Mouse (Mus musculus) colon, adult 2 months (tissue): ENCODE results near the gene Hps5. TPM values are rescaled to one million over a fixed set of nuclear protein-coding genes. Genes with fewer than 3 reads are reported as not detected.

ENCODE experiments used
- polyA plus RNA-seq: library from polyadenylated mRNA; depleted of rRNA; stranded (reverse); fragments of >200 nt; gene quantifications from 2 replicates; pipeline ENCODE4 v1.2.3, GENCODE M21; 2012; rRNA removed

Gene Hps5
- 21.3 and 22.3 TPM in 2 replicates for polyA plus RNA-seq

DNA sequence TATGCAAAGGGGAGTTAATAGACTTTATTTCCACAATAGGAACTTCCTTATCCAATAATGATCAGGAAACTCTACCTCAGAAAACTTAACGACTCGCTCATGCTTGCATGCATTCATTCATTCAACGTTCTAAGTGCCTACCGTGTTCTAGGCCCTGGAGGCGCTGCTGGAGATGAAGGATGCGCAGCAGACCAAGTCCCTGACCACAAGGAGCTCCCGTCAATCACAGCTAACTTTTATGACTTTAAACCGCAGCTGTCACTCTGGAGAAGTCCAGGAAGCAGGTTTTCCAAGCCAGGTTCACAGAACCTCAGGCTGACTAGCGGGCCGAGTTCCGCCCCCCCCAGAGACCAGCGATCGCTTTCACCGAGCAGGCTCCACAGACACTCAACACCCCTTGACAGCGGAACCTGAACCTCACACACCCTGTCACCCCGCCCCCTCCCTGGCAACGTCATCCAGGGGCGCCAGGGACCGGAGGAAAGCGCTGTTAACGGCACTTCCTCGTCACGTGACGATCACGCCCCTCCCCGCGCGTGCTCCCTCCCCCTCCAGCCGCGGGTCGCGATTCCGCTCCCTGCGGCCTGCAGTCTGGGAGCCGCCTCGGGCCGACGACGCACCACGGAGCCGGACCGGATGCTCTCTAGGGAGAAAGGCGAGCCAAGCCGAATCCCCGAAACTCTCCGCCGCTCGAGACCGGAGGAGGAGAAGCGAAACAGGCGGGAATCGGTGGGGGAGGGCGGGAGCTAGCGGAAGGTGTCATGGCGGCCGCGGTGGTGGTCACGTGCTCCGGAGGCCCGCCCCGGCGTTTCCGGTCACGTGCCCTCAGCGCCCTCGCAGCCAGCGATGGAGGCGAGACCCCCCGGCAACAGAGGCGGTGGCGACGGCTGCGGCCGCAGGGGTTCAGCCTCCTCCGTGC, at the start of gene Hps5, which contains the start of gene Gtf2h1:
TSS of gene Hps5 (minus strand) at position 778 of the 919 bp plus-strand sequence.
TSS of gene Gtf2h1 (plus strand) at position 817 of the 919 bp plus-strand sequence.

DNA sequence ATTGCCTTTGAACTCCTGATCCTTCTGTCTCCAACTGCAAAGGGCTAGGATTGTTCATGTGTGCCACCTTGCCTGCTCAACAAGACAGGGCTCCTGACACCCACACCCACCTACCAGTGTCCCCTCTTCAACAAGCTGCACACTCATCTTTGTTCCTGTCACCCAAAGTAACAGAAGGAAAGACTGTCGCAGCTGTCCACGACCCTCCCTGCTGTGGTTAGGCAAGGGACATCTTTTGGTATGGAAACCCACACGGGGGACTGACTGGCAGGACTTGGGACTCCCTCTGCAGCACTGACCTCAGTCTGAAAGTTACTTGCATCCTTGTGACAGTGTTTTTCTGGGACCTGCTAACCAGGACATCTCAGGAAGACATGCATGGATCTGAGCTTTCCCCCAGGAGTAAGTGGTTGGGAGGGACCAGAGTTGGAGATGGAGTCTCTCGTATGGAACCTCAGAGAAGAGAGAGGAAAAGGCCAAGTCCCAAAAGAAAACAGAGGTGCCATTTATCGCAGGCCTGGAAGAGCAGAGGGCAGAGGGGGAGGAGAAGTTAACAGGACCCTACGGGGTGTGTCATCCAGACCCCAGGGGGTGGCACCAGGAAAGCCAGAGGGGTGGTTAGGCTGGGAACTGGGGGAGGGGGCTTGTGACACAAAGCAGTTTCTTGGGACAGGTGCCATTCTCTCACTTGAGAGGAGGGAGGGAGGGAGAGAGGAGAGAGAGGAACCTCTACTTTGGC, 45.1 kb upstream of the Hps5 start, which contains the start of gene Ldha:
TSS of gene Ldha (plus strand) at position 689 of the 739 bp plus-strand sequence.

DNA sequence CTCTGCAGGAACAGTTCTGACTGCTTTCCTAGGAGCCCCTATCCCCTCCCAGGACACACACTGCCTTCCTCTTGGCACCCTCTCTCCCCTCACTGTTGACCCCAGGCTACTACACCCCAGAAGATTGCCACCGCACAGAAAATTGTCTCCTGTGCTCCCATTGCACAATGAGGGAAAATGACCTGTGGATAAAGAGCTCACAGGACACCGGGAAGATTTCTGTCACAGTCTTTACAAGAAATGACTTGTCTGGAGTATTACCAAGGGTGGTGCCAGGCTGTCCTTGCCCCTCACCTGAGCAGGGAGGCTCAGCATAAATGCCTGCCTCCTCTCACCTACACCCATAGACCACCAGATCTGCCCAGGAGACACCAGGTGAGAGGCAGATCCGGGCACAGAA, 44.4 kb downstream of the Hps5 start, which contains the start of gene Saa2:
TSS of gene Saa2 (plus strand) at position 301 of the 400 bp plus-strand sequence.

DNA sequence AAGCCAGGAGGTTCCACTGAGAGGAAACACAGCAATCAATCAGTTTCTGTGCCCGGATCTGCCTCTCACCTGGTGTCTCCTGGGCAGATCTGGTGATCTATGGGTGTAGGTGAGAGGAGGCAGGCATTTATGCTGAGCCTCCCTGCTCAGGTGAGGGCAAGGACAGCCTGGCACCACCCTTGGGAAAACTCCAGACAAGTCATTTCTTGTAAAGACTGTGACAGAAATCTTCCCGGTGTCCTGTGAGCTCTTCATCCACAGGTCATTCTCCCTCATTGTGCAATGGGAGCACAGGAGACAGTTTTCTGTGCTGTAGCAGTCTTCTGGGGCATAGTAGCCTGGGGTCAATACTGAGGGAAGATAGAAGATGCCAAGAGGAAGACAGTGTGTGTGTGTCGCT, 53.0 kb downstream of the Hps5 start, which contains the start of gene Saa1:
TSS of gene Saa1 (minus strand) at position 101 of the 400 bp plus-strand sequence.

DNA sequence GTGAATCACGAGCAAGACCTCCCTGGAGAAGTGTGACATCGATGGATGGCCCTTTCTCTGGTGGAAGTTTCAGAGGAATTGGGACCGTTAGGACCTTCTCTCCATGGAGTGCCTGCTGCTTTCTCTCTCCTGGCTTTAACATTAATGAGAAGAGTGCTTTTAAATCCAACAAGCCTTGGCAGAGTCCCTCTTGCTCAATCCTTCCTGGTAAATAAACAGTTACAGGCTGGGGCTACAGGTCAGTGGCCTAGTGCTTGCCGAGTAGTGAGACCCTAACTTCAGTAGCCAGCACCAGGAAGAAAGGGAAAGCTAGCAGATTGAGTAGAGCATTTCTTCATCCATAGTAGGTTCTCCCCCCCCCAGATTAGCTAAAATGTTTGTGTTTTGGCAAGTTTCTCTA, 63.4 kb downstream of the Hps5 start, which contains the start of gene Saa4:
TSS of gene Saa4 (minus strand) at position 146 of the 400 bp plus-strand sequence.

DNA sequence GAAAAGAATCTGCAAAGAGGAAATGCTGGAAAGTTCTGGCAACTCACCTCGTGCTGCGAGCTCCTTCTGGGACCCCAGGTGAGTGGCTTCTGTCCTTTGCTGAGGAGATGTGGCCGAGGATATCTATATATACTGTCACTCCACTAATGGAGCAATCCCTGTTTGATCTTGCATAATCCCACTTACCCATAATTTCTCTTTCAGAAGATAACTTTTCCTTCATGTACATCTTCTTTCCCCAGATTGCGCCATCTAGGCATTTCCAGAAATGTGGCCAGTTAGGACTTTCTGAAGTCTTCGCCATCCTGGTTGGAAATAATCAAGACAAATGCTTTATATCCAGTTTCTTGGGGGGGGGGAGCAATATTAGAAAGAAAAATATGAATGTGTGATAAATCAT, 80.3 kb downstream of the Hps5 start, which contains the start of gene Saa3:
TSS of gene Saa3 (minus strand) at position 101 of the 400 bp plus-strand sequence.

Other genes starting within 250 kb of the Hps5 start
- 7.8 and 11.4 TPM in 2 replicates for gene Sergef, start 156.3 kb downstream of the Hps5 start, polyA plus RNA-seq
- 4.0 and 5.9 TPM in 2 replicates for gene Tph1, start 123.5 kb downstream of the Hps5 start, polyA plus RNA-seq
- 4.9 and 6.1 TPM in 2 replicates for gene Saal1, start 85.4 kb downstream of the Hps5 start, polyA plus RNA-seq
- 0.43 and 0.90 TPM in 2 replicates for gene Saa3, start 80.4 kb downstream of the Hps5 start, polyA plus RNA-seq
- 0.05 TPM in 1 of 2 replicates, not detected in the other for gene Saa4, start 63.5 kb downstream of the Hps5 start, polyA plus RNA-seq
- gene Saa1, start 53.1 kb downstream of the Hps5 start, polyA plus RNA-seq = 404 and 570 TPM in 2 replicates
- 2.9 and 17.4 TPM in 2 replicates for gene Saa2, start 44.3 kb downstream of the Hps5 start, polyA plus RNA-seq
- 6.1 and 8.3 TPM in 2 replicates for gene Gtf2h1, start within 50 bp of the Hps5 start, polyA plus RNA-seq
- gene Ldha, start 45.4 kb upstream of the Hps5 start, polyA plus RNA-seq = 720 and 854 TPM in 2 replicates
- gene Ldhc, start 65.1 kb upstream of the Hps5 start, polyA plus RNA-seq = not detected in 2 replicates
- 67.5 and 67.9 TPM in 2 replicates for gene Tsg101, start 123.9 kb upstream of the Hps5 start, polyA plus RNA-seq
- gene Uevld, start 162.5 kb upstream of the Hps5 start, polyA plus RNA-seq = 1.8 and 2.2 TPM in 2 replicates
- gene Gm9999, start 187.5 kb upstream of the Hps5 start, polyA plus RNA-seq = not detected in 2 replicates
- 5.4 TPM in 2 replicates for gene Spty2d1, start 212.3 kb upstream of the Hps5 start, polyA plus RNA-seq